29 mouse cellular contexts compared by ENCODE assay signal in genomic region chr12:81789499-81789898, GRCm38 (mm10). TPM values are rescaled to one million over a fixed set of nuclear protein-coding genes. Genes with fewer than 3 reads are reported as not detected.
A peak's percentile ranks its signal among the peaks of the same experiment; 100 is the strongest.
DNase-seq lines count a peak whose midpoint lies in the region; ATAC-seq lines count a peak whose summit lies in the region.
"Had no signal": no experiment of that assay in that cellular context is flagged by ENCODE, and none has a peak within 500 bp of the region (broad histone marks: within the 10 kb centered on the region; RNA-seq: fewer than 3 reads in every experiment).

No protein-coding gene starts in this region.

- 72% methylated on average over 2 of the region's 2 CpGs for WGBS in hindbrain, embryonic 13.5 days

- peak; percentile 17 for DNase-seq in embryo, embryonic 11 days
- DNase-seq in embryo, embryonic 9.5 days (ENCODE audit: extremely low spot score), result no peak
- DNase-seq in 3T3-L1 (ENCODE audit: low read depth, low spot score) (peak; percentile 62), ES-CJ7 (ENCODE audit: low read depth, low spot score) (peak; percentile 18), R1 (ENCODE audit: low read depth, low spot score) (peak; percentile 48)
- DNase-seq in heart, adult 11 months, result no peak
- DNase-seq: adrenal gland, postnatal 25 days; cerebellum, adult 2 months; cerebellum, postnatal 25 days; forebrain, postnatal 0 days; heart, postnatal 10 days; kidney, adult 8-10 months; layer of hippocampus, postnatal 36 days; lung, adult 2 months; lung, postnatal 14 days; right cerebral cortex, postnatal 14 days had no signal

- no peaks in the 10 kb centered on the region for H3K36me3 ChIP-seq in hindbrain, embryonic 13.5 days
- H3K36me3 ChIP-seq: embryonic facial prominence, embryonic 12.5 days; forebrain, embryonic 10.5 days; G1E; heart, embryonic 13.5 days; limb, embryonic 10.5 days; limb, embryonic 15.5 days; midbrain, embryonic 15.5 days; neural tube, embryonic 13.5 days; stomach, embryonic 15.5 days had no signal

- H3K27me3 ChIP-seq in hindbrain, embryonic 13.5 days, result no peaks in the 10 kb centered on the region
- H3K27me3 ChIP-seq: midbrain, embryonic 15.5 days; neural tube, embryonic 13.5 days; stomach, embryonic 15.5 days had no signal

- H3K4me3 ChIP-seq in hindbrain, embryonic 13.5 days, result no peak overlapping the region
- H3K4me3 ChIP-seq: embryonic facial prominence, embryonic 12.5 days; forebrain, embryonic 10.5 days; heart, embryonic 13.5 days; limb, embryonic 10.5 days; limb, embryonic 15.5 days; midbrain, embryonic 15.5 days; neural tube, embryonic 13.5 days; stomach, embryonic 15.5 days had no signal

- H3K4me1 ChIP-seq in hindbrain, embryonic 13.5 days (replicated peaks), result no peaks in the 10 kb centered on the region
- H3K4me1 ChIP-seq: embryonic facial prominence, embryonic 12.5 days; forebrain, embryonic 10.5 days; limb, embryonic 15.5 days; midbrain, embryonic 15.5 days; neural tube, embryonic 13.5 days; stomach, embryonic 15.5 days had no signal

- ATAC-seq in hindbrain, embryonic 13.5 days (ENCODE audit: low FRiP score), result no peak
- ATAC-seq in erythroid progenitor cell, adult 5-6 weeks (replicated peaks; ENCODE audit: low FRiP score, poor library complexity, severe bottlenecking), result no peak

- no peaks in the 10 kb centered on the region for H3K9me3 ChIP-seq in hindbrain, embryonic 13.5 days
- H3K9me3 ChIP-seq: embryonic facial prominence, embryonic 12.5 days; forebrain, embryonic 10.5 days; G1E; limb, embryonic 10.5 days; limb, embryonic 15.5 days; midbrain, embryonic 15.5 days; neural tube, embryonic 13.5 days; stomach, embryonic 15.5 days had no signal

- no peak overlapping the region for H3K9ac ChIP-seq in hindbrain, embryonic 13.5 days
- H3K9ac ChIP-seq: embryonic facial prominence, embryonic 12.5 days; forebrain, postnatal 0 days; heart, embryonic 13.5 days; limb, embryonic 15.5 days; liver, embryonic 14.5 days; midbrain, embryonic 15.5 days; neural tube, embryonic 13.5 days; stomach, embryonic 15.5 days had no signal

- no peak overlapping the region for H3K27ac ChIP-seq in hindbrain, embryonic 13.5 days
- H3K27ac ChIP-seq: embryonic facial prominence, embryonic 12.5 days; forebrain, embryonic 10.5 days; heart, embryonic 13.5 days; kidney, postnatal 0 days; limb, embryonic 10.5 days; limb, embryonic 15.5 days; liver, embryonic 14.5 days; midbrain, embryonic 15.5 days; neural tube, embryonic 13.5 days; stomach, embryonic 15.5 days had no signal

- no peak overlapping the region for H3K4me2 ChIP-seq in hindbrain, embryonic 13.5 days
- H3K4me2 ChIP-seq: embryonic facial prominence, embryonic 12.5 days; midbrain, embryonic 15.5 days; neural tube, embryonic 13.5 days had no signal

RNA-seq across cellular contexts. Expression of gene Map3k9, which starts 8.5 kb away (rescaled TPM):
- 8.8 TPM in 2 replicates for polyA plus RNA-seq in hindbrain, embryonic 13.5 days (2015; fragmentation: Nextera tagmentation; extraction: Ambion mirVana)
- 0.72 TPM in 1 of 2 replicates, not detected in the other for total RNA-seq in erythroid progenitor cell, adult 5-6 weeks (2015; ENCODE audit: low replicate concordance)
- total RNA-seq in erythroid progenitor cell, adult 5-6 weeks (2017; ENCODE audit: low replicate concordance), result 0.13 and 0.83 TPM in 2 replicates
- polyA plus RNA-seq: G1E had no signal

Comparison
In these comparisons a context has a peak if more than half of its experiments do, and no peak if none do; other contexts are left out.
1. DNase-seq: peak in embryo, embryonic 11 days (single experiment), 3T3-L1 (single experiment), ES-CJ7 (single experiment) and R1 (single experiment); none in embryo, embryonic 9.5 days (single experiment) and heart, adult 11 months (single experiment).